Mouse (Mus musculus) heart, postnatal 4 days (tissue): ENCODE results near the gene Rad51ap1. TPM values are rescaled to one million over a fixed set of nuclear protein-coding genes. Genes with fewer than 3 reads are reported as not detected.

Source experiments
- total RNA-seq, 2 experiments: library from RNA; stranded (reverse); gene quantifications; 2 replicates each; pipeline ENCODE4 v1.2.3; 2021

Rad51ap1 gene
- total RNA-seq, 2 experiments from 2014 or later = 16.0 to 17.2 TPM

Other genes starting within 250 kb of the Rad51ap1 start
- gene Kcna6, start 198.9 kb downstream of the Rad51ap1 start, total RNA-seq = 1 to 10 TPM; 2.0 to 2.1 TPM
- 100 to 1,000 TPM; 459 to 475 TPM for gene Ndufa9, start 90.5 kb downstream of the Rad51ap1 start, total RNA-seq
- gene Akap3, start 86.5 kb downstream of the Rad51ap1 start, total RNA-seq = not detected
- gene Dyrk4, start 17.7 kb downstream of the Rad51ap1 start, total RNA-seq = not detected
- 10 to 100 TPM in 1 of 2 experiments, 1 to 10 TPM in 1; 9.4 to 11.6 TPM for gene D6Wsu163e, start 375 bp upstream of the Rad51ap1 start, total RNA-seq
- under 1 TPM; 0.14 to 0.23 TPM for gene Fgf6, start 76.0 kb upstream of the Rad51ap1 start, total RNA-seq
- under 1 TPM in 1 of 2 experiments, not detected in 1; 0.14 TPM for gene Fgf23, start 133.3 kb upstream of the Rad51ap1 start, total RNA-seq
- gene Tigar, start 170.0 kb upstream of the Rad51ap1 start, total RNA-seq = 10 to 100 TPM; 29.4 to 32.9 TPM
- 100 to 1,000 TPM; 282 to 291 TPM for gene Ccnd2, start 212.6 kb upstream of the Rad51ap1 start, total RNA-seq